Mouse (Mus musculus) lung, postnatal 0 days (tissue): Measurements from ENCODE around the gene Cmtm7.

Experiments used
- CTCF ChIP-seq: IDR thresholded peaks from 2 replicates; pipeline ENCODE4 v1.5.1; 2016; ENCODE audit warnings: antibody characterized with exemption, mild to moderate bottlenecking
- EP300 ChIP-seq: IDR thresholded peaks from 2 replicates; pipeline ENCODE4 v1.6.1; 2016; ENCODE audit warnings: antibody characterized with exemption, mild to moderate bottlenecking, control low read depth

DNA sequence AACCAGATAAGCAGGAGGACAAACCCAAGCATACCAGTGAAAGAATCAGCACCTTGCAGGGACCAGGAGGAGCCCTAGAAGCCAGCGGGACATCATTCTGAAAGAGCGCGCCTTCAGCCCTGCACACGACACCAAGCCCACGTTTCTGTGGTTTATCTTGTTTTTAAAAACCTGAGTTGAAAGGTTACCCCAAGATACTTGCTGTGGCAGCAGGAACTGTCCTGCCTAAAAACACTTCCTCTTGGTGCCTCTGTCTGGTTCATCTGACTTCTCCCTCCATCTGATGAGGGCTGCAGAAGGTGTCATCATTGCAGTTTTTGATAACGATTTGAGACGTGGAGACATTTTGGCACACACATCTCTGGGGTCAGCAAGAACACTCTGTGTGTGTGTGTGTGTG is 6.1 kb upstream of the Cmtm7 start:
- no peak for TF ChIP-seq CTCF
- no peak for TF ChIP-seq EP300
